Mouse (Mus musculus): ENCODE measurements around the gene Rab3c. TPM values are rescaled to one million over a fixed set of nuclear protein-coding genes. Genes with fewer than 3 reads are reported as not detected.

Gene Rab3c
- polyA plus RNA-seq, 1 experiment from 2014 or later: 198 TPM

DNA sequence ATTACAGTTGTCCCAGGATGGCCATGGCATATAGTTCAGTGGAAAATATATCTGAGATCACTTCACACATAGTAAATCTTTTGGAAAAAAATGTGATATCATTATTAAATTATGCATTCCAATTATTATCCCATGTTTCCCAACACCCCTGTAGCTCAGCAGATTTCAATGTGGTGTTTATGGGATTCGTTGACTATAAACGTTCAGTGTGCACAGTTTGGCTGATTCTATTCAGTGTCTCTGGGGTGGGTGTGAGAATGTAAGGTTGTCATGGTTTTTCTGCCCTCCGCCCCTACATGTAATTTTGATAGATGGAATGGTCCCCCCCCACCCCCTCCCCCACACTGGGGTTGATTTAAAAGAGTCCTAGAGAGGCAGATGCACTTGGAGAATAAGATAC lies 242.3 kb downstream of the Rab3c start:
- 89% methylated on average over 3 of the region's 3 CpGs for WGBS
- Histone ChIP-seq H3K36me3 (no peaks in the 10 kb centered on the region), H3K9ac (no peak overlapping the region), H3K4me1 (replicated peaks) (no peaks in the 10 kb centered on the region), H3K27me3 (no peaks in the 10 kb centered on the region), H3K27ac (replicated peaks) (no peak overlapping the region), H3K4me3 (no peak overlapping the region), H3K4me2 (no peak overlapping the region), H3K9me3 (no peaks in the 10 kb centered on the region)
- no peak for ATAC-seq (ENCODE audit: low FRiP score, low read depth)

DNA sequence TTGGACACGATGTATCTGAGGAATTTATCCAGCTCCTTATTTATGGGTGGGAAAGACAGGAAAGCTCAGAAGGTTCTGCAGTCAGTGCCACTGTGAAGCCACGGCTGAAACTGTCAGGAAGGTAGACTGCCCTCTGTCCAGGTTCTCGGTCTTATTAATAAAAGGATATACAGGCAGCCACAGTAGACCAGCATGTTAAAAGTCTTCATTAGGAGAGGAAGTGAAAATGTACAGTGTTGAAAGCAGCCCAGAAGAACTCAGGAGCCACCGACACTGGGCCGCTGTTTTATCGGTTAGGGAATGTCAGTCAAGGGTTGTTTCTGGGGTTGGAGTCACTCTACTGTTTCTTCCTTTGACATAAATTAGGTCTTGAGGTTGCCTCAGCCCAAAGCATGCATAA lies 245.9 kb downstream of the Rab3c start:
- Histone ChIP-seq H3K4me1 (replicated peaks) (no peaks in the 10 kb centered on the region), H3K9ac (no peak overlapping the region), H3K27ac (replicated peaks) (no peak overlapping the region), H3K9me3 (no peaks in the 10 kb centered on the region), H3K4me2 (no peak overlapping the region), H3K4me3 (no peak overlapping the region), H3K27me3 (no peaks in the 10 kb centered on the region), H3K36me3 (no peaks in the 10 kb centered on the region)
- 84% methylated on average over 6 of the region's 6 CpGs for WGBS
- ATAC-seq (ENCODE audit: low FRiP score, low read depth): no peak

DNA sequence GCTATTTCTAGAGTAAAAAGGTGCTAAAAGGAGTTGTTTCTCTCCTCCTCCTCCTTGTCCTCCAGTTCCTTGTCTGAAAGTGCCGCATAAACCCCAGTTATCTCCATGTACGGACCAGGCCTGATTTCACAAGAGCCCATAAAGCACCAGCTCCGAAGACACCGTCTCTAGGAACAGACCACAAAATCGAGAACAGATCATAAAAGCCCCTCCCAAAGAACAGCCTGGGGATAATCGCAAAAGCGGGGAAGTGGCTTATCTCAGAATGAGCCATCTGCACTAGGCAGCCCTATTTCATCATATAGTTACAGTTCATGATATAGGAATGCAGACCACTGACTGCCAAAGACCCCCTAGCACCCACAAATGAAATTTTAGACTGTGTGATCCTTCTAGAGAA lies 246.8 kb downstream of the Rab3c start:
- Histone ChIP-seq H3K27me3 (no peaks in the 10 kb centered on the region), H3K4me3 (no peak overlapping the region), H3K9me3 (no peaks in the 10 kb centered on the region), H3K4me1 (replicated peaks) (no peaks in the 10 kb centered on the region), H3K9ac (no peak overlapping the region), H3K4me2 (no peak overlapping the region), H3K36me3 (no peaks in the 10 kb centered on the region), H3K27ac (replicated peaks) (no peak overlapping the region)
- no peak for ATAC-seq (ENCODE audit: low FRiP score, low read depth)
- WGBS: 87% methylated on average over 7 of the region's 7 CpGs

DNA sequence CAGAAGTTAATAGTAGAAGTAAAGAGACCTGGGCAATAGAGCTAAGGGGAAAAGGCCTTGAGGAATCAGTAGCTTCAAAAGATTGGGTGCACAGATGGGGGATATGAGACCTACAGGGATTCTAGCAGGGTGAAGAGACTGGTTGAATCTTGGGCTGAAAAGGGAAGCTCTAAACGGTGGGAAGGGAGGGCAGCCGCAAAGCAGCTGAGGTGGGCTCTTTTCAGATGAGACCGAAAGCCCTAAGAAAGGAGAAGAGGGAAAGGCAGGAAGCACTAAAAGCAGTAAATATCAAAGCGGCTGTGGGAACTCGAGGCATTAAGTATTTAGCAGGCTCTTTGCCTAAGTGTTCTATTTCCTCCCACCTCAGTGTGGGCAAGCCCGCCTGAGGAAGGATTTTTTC lies 248.9 kb downstream of the Rab3c start:
- no peak for ATAC-seq (ENCODE audit: low FRiP score, low read depth)

DNA sequence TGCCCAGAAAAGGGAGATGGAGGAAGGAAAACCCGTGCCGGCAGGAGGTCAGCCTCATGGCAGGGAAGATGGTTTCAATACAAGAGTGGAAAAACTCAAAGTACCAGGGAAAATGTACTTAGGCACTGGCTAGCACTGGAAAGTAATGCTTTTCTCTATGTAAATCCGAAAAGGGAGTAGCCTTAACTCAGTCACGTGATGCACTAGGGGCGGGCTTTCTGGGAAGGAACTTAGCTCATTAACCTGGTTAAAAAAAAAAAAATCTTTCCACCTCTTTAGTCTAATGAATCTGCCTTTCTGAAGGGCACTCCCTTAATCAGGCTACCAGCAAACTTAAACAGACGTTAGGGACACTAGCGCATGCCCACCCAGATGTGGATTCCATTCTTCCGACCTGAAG lies 249.7 kb downstream of the Rab3c start:
- H3K4me3 ChIP-seq: no peak overlapping the region
- H3K9me3 ChIP-seq: no peaks in the 10 kb centered on the region
- no peaks in the 10 kb centered on the region for H3K27me3 ChIP-seq
- 82% methylated on average over 8 of the region's 8 CpGs for WGBS
- H3K36me3 ChIP-seq: no peaks in the 10 kb centered on the region
- H3K4me2 ChIP-seq: no peak overlapping the region
- H3K4me1 ChIP-seq (replicated peaks): no peaks in the 10 kb centered on the region
- H3K9ac ChIP-seq: no peak overlapping the region
- ATAC-seq (ENCODE audit: low FRiP score, low read depth): no peak
- no peak overlapping the region for H3K27ac ChIP-seq (replicated peaks)

More for the DNA sequence above, 248.9 kb downstream of the Rab3c start:
- Histone ChIP-seq H3K36me3 (no peaks in the 10 kb centered on the region), H3K4me3 (no peak overlapping the region), H3K27ac (replicated peaks) (no peak overlapping the region), H3K4me1 (replicated peaks) (no peaks in the 10 kb centered on the region), H3K9me3 (no peaks in the 10 kb centered on the region), H3K4me2 (no peak overlapping the region), H3K27me3 (no peaks in the 10 kb centered on the region), H3K9ac (no peak overlapping the region)
- WGBS: 50% methylated on average over 6 of the region's 6 CpGs

DNA sequence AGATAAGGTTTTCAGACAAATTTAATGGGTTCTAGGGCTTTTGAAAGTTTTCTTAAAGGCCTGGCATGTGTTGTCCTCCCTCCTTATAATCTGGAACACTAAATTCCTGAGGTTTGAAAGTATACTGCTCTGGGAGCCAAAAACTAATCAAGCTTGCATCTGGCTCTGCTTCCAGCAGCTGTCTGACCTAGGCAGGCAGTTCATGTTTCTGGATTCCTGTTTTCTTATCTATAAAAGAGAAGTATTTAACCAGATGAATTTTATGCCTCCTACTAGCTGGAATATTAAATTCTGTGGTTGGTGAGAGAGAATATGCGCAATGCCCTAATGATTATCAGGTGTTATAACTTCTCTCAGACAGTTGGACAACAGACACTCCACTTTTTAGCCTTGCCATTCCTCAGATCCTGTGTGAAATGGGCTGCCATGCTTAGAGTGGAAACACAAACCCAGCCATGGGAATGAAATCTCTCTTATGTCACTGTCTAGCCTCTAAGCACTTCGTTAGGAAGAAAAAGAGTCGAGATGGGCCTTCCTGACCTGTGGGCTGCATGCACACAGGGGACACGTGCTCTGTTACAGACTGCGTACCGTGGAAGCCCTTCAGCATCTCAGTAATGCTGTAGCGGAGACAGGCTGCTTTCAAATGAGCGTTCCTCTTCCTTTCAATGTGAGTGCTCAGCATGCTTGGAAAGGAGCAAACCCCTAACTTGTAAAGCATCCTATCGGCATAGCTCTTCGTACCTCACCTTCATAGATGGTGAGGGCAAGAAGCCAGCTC lies 256.2 kb downstream of the Rab3c start:
- H3K36me3 ChIP-seq: no peaks in the 10 kb centered on the region
- no peak for ATAC-seq (ENCODE audit: low FRiP score, low read depth)
- H3K9ac ChIP-seq: no peak overlapping the region
- peaks cover 6% of the 10 kb centered on the region for H3K4me1 ChIP-seq (replicated peaks)
- no peak overlapping the region for H3K4me2 ChIP-seq
- no peak overlapping the region for H3K4me3 ChIP-seq
- no peaks in the 10 kb centered on the region for H3K27me3 ChIP-seq
- no peaks in the 10 kb centered on the region for H3K9me3 ChIP-seq
- H3K27ac ChIP-seq (replicated peaks): no peak overlapping the region
- 77% methylated on average over 10 of the region's 10 CpGs for WGBS

DNA sequence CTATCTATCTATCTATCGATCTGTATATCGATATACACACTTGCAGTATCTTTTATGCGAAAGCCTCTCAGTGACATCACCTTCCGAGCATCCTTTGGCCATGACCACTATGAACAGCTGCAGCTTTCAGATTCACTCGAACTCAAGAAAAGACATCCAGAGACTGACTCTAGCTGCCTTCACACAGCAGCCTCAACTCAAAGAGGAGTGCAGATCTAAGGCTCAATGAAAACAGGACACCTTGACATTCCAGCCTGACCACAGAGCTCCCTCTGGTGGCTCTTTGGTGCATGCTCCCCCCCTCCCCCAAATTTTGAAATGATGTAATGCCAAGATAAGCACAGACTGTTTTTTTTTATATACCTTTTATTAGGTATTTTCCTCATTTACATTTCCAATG lies 257.8 kb downstream of the Rab3c start:
- no peak for ATAC-seq (ENCODE audit: low FRiP score, low read depth)
- Histone ChIP-seq H3K4me2 (no peak overlapping the region), H3K4me3 (no peak overlapping the region), H3K27ac (replicated peaks) (no peak overlapping the region), H3K36me3 (no peaks in the 10 kb centered on the region), H3K9ac (no peak overlapping the region), H3K9me3 (no peaks in the 10 kb centered on the region), H3K4me1 (replicated peaks) (peaks cover 20% of the 10 kb centered on the region), H3K27me3 (no peaks in the 10 kb centered on the region)
- WGBS: 84% methylated on average over 5 of the region's 5 CpGs

DNA sequence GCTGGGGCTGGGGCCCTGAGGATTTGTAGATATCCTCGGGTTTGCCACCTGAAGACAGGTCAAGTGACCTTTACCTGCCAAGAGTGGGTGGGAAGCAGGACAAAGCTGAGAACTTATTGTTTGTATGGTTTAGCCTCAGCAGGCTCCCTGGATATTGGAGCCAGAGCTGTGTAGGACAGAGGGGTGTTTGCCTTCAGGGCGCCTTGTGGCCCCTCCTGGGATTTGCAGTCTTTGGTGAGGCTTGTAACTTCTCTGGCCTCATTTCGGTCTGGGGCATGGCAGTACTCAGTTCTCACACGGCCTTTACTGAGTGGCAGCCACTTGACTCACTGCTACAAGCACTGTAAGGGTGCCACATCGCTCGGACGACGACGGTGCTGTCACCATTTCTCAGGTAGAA lies 261.0 kb downstream of the Rab3c start:
- WGBS: 26% methylated on average over 9 of the region's 9 CpGs

DNA sequence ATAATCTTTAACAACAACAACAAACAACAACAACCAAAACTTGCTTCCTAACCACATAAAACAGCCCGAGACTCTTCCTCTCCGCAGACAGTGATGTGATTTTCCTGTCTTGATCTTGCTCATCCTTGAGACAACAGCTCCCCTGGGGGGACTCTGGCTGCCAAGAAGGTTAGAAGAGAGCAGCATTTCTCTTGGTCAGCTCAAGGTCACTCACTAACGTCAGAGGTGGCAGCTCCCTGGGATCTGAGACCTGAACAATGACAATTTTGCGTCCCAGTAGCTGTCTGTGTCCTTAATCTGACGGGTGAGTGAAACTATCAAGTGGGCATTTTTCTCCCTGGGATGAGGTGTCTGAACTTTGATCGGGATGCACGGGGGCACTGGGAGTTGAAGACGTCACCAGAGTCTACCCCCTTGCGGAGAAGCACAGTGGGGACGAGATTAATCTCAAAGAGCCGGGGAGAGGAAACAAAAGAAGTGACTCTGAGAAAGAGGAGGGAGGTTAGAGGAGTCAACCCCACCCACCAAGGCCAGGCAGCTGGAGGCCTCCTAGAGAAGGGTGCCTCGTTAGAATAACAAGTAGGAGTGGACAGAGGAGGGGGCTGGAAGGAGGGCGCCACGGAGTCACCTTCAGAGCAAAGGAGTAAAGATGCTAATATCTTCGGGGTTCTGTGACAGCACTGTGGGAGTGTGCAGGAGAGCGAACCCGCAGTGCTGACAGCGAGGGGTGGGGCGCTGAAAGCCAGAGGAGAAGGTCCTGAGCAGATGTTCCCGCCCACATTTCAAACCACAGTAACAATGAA lies 261.7 kb downstream of the Rab3c start:
- WGBS: under 1% methylated on average over 19 of the region's 20 CpGs
- H3K27ac ChIP-seq (replicated peaks): peak overlapping the region; percentile 87

More for the DNA sequence above, 261.0 kb downstream of the Rab3c start:
- ATAC-seq (ENCODE audit: low FRiP score, low read depth): peak; percentile 36; the same call in 1 of the 2 replicates
- Histone ChIP-seq H3K27me3 (no peaks in the 10 kb centered on the region), H3K4me1 (replicated peaks) (peaks cover 25% of the 10 kb centered on the region), H3K4me2 (peak overlapping the region; percentile 91), H3K9ac (0 out of 2 replicates have a peak overlapping the region, but pooled peaks have one; percentile 57), H3K36me3 (no peaks in the 10 kb centered on the region), H3K4me3 (peak overlapping the region; percentile 38; the same call in 1 of the 2 replicates), H3K9me3 (no peaks in the 10 kb centered on the region), H3K27ac (replicated peaks) (peak overlapping the region; percentile 87)

DNA sequence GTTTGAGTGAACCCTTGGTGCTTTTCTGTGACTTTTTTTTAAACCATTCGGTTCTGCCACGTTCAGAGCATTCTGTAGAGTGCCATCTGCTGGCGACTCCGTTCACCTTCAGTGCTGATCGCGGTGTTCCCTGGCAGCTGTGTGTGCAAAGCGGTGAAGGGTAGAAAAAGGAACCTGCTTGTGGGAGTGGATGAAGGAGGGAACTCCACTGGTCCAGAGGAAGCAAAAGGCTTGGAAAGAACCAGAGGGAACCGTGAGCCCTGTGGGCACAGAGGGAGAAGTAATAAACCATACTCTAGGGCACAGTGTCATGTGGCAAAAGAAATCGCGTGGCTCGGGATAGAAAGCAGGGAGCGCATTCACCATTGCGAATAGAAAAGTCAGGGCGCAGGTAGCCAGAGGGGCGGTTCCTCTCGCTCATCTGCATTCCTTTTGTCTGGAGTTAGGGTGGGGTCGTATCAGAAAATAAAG lies 262.3 kb downstream of the Rab3c start:
- Histone ChIP-seq H3K9ac (peak overlapping the region; percentile 57), H3K4me3 (peak overlapping the region; percentile 38), H3K36me3 (no peaks in the 10 kb centered on the region), H3K4me1 (replicated peaks) (peaks cover 25% of the 10 kb centered on the region), H3K27me3 (no peaks in the 10 kb centered on the region), H3K27ac (replicated peaks) (peak overlapping the region; percentile 87), H3K4me2 (peak overlapping the region; percentile 91), H3K9me3 (no peaks in the 10 kb centered on the region)
- peak; percentile 86 for ATAC-seq (ENCODE audit: low FRiP score, low read depth)
- under 1% methylated on average over 17 of the region's 17 CpGs for WGBS

More for the DNA sequence above, 261.7 kb downstream of the Rab3c start:
- peak overlapping the region; percentile 91 for H3K4me2 ChIP-seq
- no peaks in the 10 kb centered on the region for H3K27me3 ChIP-seq
- H3K4me1 ChIP-seq (replicated peaks): peaks cover 25% of the 10 kb centered on the region
- no peaks in the 10 kb centered on the region for H3K9me3 ChIP-seq
- ATAC-seq (ENCODE audit: low FRiP score, low read depth): peak; percentile 71
- no peaks in the 10 kb centered on the region for H3K36me3 ChIP-seq
- H3K4me3 ChIP-seq: peak overlapping the region; percentile 38
- H3K9ac ChIP-seq: peak overlapping the region; percentile 57

DNA sequence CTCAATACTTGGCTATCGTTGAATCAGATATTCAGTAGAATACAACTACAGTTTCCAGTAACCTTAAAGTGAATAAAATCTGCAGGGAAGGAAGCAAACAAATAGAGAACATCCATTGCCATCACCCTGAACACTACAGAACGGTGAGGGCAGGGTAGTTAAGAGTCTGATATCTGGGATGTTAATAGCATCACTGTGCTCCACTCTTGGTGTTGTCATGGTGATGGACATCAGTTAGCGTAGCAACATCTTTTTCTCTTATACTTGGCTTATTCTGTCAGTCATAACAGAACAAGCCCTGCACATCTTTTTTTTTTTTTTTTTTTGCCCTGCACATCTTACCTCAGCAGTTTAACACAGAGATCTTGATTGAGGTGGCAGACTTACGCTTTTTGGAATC lies 268.8 kb downstream of the Rab3c start:
- Histone ChIP-seq H3K27ac (replicated peaks) (0 out of 2 replicates have a peak overlapping the region, but pooled peaks have one; percentile 23), H3K9me3 (no peaks in the 10 kb centered on the region), H3K27me3 (no peaks in the 10 kb centered on the region), H3K4me2 (no peak overlapping the region), H3K36me3 (no peaks in the 10 kb centered on the region), H3K4me3 (no peak overlapping the region), H3K4me1 (replicated peaks) (peaks cover 21% of the 10 kb centered on the region), H3K9ac (no peak overlapping the region)
- WGBS: 64% methylated on average over 4 of the region's 4 CpGs
- no peak for ATAC-seq (ENCODE audit: low FRiP score, low read depth)

DNA sequence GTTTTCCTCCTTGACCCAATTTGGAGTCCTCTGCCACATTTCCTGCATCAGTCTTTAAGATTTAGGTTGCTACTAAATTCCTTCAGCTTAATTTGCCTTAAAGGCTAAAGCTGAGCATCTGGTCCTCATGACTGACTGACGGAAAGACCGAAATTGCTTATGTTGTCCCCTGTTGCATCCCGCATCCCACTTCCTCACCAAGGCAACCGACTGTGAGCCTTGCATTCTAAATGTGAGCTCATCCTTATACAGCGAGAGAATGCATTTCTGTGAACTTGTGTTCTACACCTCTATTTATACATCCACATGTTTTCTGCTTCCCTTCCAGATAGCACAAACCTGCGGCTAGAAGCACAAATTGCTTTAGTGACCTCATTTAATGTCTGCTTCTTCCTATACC lies 269.9 kb downstream of the Rab3c start:
- no peak overlapping the region for H3K4me2 ChIP-seq
- no peaks in the 10 kb centered on the region for H3K9me3 ChIP-seq
- no peaks in the 10 kb centered on the region for H3K27me3 ChIP-seq
- ATAC-seq (ENCODE audit: low FRiP score, low read depth): no peak
- H3K27ac ChIP-seq (replicated peaks): no peak overlapping the region
- no peak overlapping the region for H3K4me3 ChIP-seq
- H3K4me1 ChIP-seq (replicated peaks): peaks cover 21% of the 10 kb centered on the region
- H3K9ac ChIP-seq: no peak overlapping the region
- no peaks in the 10 kb centered on the region for H3K36me3 ChIP-seq
- WGBS: 42% methylated on average over 6 of the region's 6 CpGs

Measured in hindbrain, embryonic 15.5 days (tissue).